Mouse (Mus musculus) lung, adult 2 months (tissue): ENCODE results near the gene Mmp11.

ENCODE experiments used
- CTCF ChIP-seq: fragments of 200-500 bp; IDR thresholded peaks from 2 replicates; pipeline ENCODE4 v1.5.1; 2011; ENCODE audit warnings: mild to moderate bottlenecking, low read length, control low read depth; ENCODE audit not compliant: insufficient read depth
- POLR2A ChIP-seq: fragments of 200-500 bp; IDR thresholded peaks from 2 replicates; pipeline ENCODE4 v1.6.1; 2011; ENCODE audit warnings: low read depth, mild to moderate bottlenecking, control low read depth, low read length, borderline replicate concordance; ENCODE audit errors: extremely low read depth

- TF ChIP-seq POLR2A (no peak), CTCF (no peak)
Measured at GRCm38 (mm10) chr10:75915557-75915956, 20.7 kb downstream of the Mmp11 start.
